In the genomic region with DNA sequence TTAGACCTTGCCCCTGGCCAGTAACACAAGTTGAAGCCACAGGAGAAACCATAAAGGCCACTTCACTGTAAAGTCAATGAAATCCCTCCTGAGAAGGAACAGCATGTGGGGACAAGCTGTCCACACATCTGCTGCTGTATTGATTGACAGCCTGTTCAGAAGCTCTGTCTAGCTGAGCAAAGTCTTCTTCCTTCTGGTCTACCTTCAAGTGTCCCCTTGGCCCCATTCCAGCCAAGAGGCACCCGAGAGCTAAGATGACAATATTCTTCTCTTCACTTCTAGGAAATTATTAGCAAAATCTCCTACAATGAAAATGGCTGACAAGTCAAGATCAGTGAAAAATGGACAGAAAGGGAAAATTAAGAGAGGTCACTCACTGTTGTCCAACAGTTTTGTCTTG, we compare ENCODE assay signal across 18 mouse cellular contexts.
A peak's percentile ranks its signal among the peaks of the same experiment; 100 is the strongest.
DNase-seq lines count a peak whose midpoint lies in the region; ATAC-seq and TF ChIP-seq lines count a peak whose summit lies in the region.
"Had no signal": no experiment of that assay in that cellular context is flagged by ENCODE, and none has a peak within 500 bp of the region (broad histone marks: within the 10 kb centered on the region; RNA-seq: fewer than 3 reads in every experiment).

No protein-coding gene starts in this region.

- ATAC-seq in hindbrain, embryonic 11.5 days (ENCODE audit: low FRiP score): no peak
- no peak for ATAC-seq in hindbrain, embryonic 16.5 days
- no peak for ATAC-seq in midbrain, postnatal 0 days (ENCODE audit: low FRiP score)
- ATAC-seq in midbrain, embryonic 11.5 days (ENCODE audit: low FRiP score): no peak
- ATAC-seq: forebrain, postnatal 0 days; intestine, embryonic 16.5 days had no signal

- no peak overlapping the region for H3K27ac ChIP-seq in hindbrain, embryonic 11.5 days (ENCODE audit: low read depth, low read length)
- H3K27ac ChIP-seq in hindbrain, embryonic 16.5 days (ENCODE audit: low read depth, low read length): no peak overlapping the region
- H3K27ac ChIP-seq in midbrain, postnatal 0 days (ENCODE audit: low read depth, low read length): no peak overlapping the region
- H3K27ac ChIP-seq in midbrain, embryonic 11.5 days (ENCODE audit: low read depth, low read length): no peak overlapping the region
- H3K27ac ChIP-seq: embryonic facial prominence, embryonic 12.5 days; forebrain, embryonic 12.5 days; heart, adult 2 months; heart, embryonic 15.5 days had no signal

- DNase-seq in cerebellum, postnatal 14 days: peak; percentile 13 to 25
- DNase-seq in cerebellum, adult 9-11 months: no peak
- peak; percentile 8 for DNase-seq in hindbrain, embryonic 11.5 days (ENCODE audit: low spot score)
- DNase-seq in midbrain, postnatal 0 days (ENCODE audit: low spot score): peak; percentile 43
- DNase-seq in midbrain, embryonic 11.5 days (ENCODE audit: low spot score, missing footprints): no peak
- DNase-seq in layer of hippocampus, adult 11-12 months (ENCODE audit: low spot score): no peak
- DNase-seq: adrenal gland, postnatal 10 days; cerebellum, adult 11-12 months; forebrain, postnatal 0 days; gastrocnemius, postnatal 14 days; heart, adult 2 months; heart, postnatal 14 days had no signal

- no peak overlapping the region for H3K4me2 ChIP-seq in hindbrain, embryonic 11.5 days (replicated peaks; ENCODE audit: low read depth, low read length)
- no peak overlapping the region for H3K4me2 ChIP-seq in hindbrain, embryonic 16.5 days (ENCODE audit: low read length)
- no peak overlapping the region for H3K4me2 ChIP-seq in midbrain, postnatal 0 days (ENCODE audit: low read depth, low read length, poor library complexity, severe bottlenecking)
- no peak overlapping the region for H3K4me2 ChIP-seq in midbrain, embryonic 11.5 days
- H3K4me2 ChIP-seq: embryonic facial prominence, embryonic 12.5 days; forebrain, embryonic 12.5 days; heart, embryonic 11.5 days; heart, embryonic 15.5 days had no signal

- H3K9me3 ChIP-seq in hindbrain, embryonic 11.5 days (ENCODE audit: control insufficient read depth, low read length): no peaks in the 10 kb centered on the region
- no peaks in the 10 kb centered on the region for H3K9me3 ChIP-seq in hindbrain, embryonic 16.5 days (ENCODE audit: control insufficient read depth, low read length)
- no peaks in the 10 kb centered on the region for H3K9me3 ChIP-seq in midbrain, postnatal 0 days (ENCODE audit: low read length)
- no peaks in the 10 kb centered on the region for H3K9me3 ChIP-seq in midbrain, embryonic 11.5 days (ENCODE audit: control insufficient read depth, low read length)
- H3K9me3 ChIP-seq: embryonic facial prominence, embryonic 12.5 days; forebrain, embryonic 12.5 days; heart, embryonic 15.5 days had no signal

- no peak overlapping the region for H3K4me3 ChIP-seq in hindbrain, embryonic 11.5 days (ENCODE audit: low read depth, low read length)
- no peak overlapping the region for H3K4me3 ChIP-seq in hindbrain, embryonic 16.5 days (ENCODE audit: low read length)
- H3K4me3 ChIP-seq in midbrain, postnatal 0 days (ENCODE audit: low read depth, low read length): no peak overlapping the region
- H3K4me3 ChIP-seq in midbrain, embryonic 11.5 days (ENCODE audit: low read depth, low read length): no peak overlapping the region
- H3K4me3 ChIP-seq: embryonic facial prominence, embryonic 12.5 days; forebrain, embryonic 12.5 days; heart, adult 2 months; heart, embryonic 15.5 days had no signal

- H3K36me3 ChIP-seq in hindbrain, embryonic 11.5 days (ENCODE audit: control insufficient read depth, insufficient read depth, low read length): no peaks in the 10 kb centered on the region
- no peaks in the 10 kb centered on the region for H3K36me3 ChIP-seq in hindbrain, embryonic 16.5 days (ENCODE audit: control insufficient read depth, insufficient read depth, low read length)
- H3K36me3 ChIP-seq in midbrain, postnatal 0 days (ENCODE audit: insufficient read depth, low read length): no peaks in the 10 kb centered on the region
- H3K36me3 ChIP-seq in midbrain, embryonic 11.5 days (ENCODE audit: control insufficient read depth, insufficient read depth, low read length): no peaks in the 10 kb centered on the region
- H3K36me3 ChIP-seq: embryonic facial prominence, embryonic 12.5 days; forebrain, embryonic 12.5 days; heart, embryonic 15.5 days had no signal

- H3K9ac ChIP-seq in hindbrain, embryonic 11.5 days (ENCODE audit: low read depth, low read length): no peak overlapping the region
- H3K9ac ChIP-seq in hindbrain, embryonic 16.5 days (ENCODE audit: low read depth, low read length): no peak overlapping the region
- no peak overlapping the region for H3K9ac ChIP-seq in midbrain, postnatal 0 days (replicated peaks; ENCODE audit: low read length, poor library complexity, severe bottlenecking)
- H3K9ac ChIP-seq in midbrain, embryonic 11.5 days (ENCODE audit: low read length): no peak overlapping the region
- H3K9ac ChIP-seq: embryonic facial prominence, embryonic 12.5 days; forebrain, embryonic 12.5 days; forebrain, postnatal 0 days; heart, embryonic 15.5 days had no signal

- no peaks in the 10 kb centered on the region for H3K27me3 ChIP-seq in hindbrain, embryonic 11.5 days (ENCODE audit: control insufficient read depth, insufficient read depth, low read length)
- H3K27me3 ChIP-seq in hindbrain, embryonic 16.5 days (replicated peaks; ENCODE audit: control insufficient read depth, insufficient read depth, low read length): no peaks in the 10 kb centered on the region
- no peaks in the 10 kb centered on the region for H3K27me3 ChIP-seq in midbrain, postnatal 0 days (ENCODE audit: insufficient read depth, low read length)
- H3K27me3 ChIP-seq in midbrain, embryonic 11.5 days (ENCODE audit: control insufficient read depth, insufficient read depth, low read length): no peaks in the 10 kb centered on the region
- H3K27me3 ChIP-seq: embryonic facial prominence, embryonic 12.5 days; forebrain, embryonic 12.5 days; heart, embryonic 15.5 days had no signal

- WGBS in hindbrain, embryonic 11.5 days: 89% methylated on average over 1 of the region's 1 CpGs
- WGBS in hindbrain, embryonic 16.5 days: 77% methylated on average over 1 of the region's 1 CpGs
- 85% methylated on average over 1 of the region's 1 CpGs for WGBS in midbrain, postnatal 0 days
- WGBS in midbrain, embryonic 11.5 days: 69% methylated on average over 1 of the region's 1 CpGs

- no peak for TF ChIP-seq CTCF in midbrain, postnatal 0 days (IDR thresholded peaks at IDR 0.05)

- H3K4me1 ChIP-seq in hindbrain, embryonic 11.5 days (replicated peaks; ENCODE audit: control insufficient read depth, insufficient read depth, low read length): no peaks in the 10 kb centered on the region
- no peaks in the 10 kb centered on the region for H3K4me1 ChIP-seq in hindbrain, embryonic 16.5 days (ENCODE audit: control insufficient read depth, insufficient read depth, low read depth, low read length)
- no peaks in the 10 kb centered on the region for H3K4me1 ChIP-seq in midbrain, postnatal 0 days (ENCODE audit: insufficient read depth, low read length)
- H3K4me1 ChIP-seq in midbrain, embryonic 11.5 days (ENCODE audit: control insufficient read depth, insufficient read depth, low read length): no peaks in the 10 kb centered on the region
- H3K4me1 ChIP-seq: embryonic facial prominence, embryonic 12.5 days; forebrain, embryonic 12.5 days; heart, embryonic 15.5 days had no signal

Comparison
In these comparisons a context has a peak if more than half of its experiments do, and no peak if none do; other contexts are left out.
1. DNase-seq: peak in cerebellum, postnatal 14 days (2 of 2), hindbrain, embryonic 11.5 days (single experiment) and midbrain, postnatal 0 days (single experiment); none in cerebellum, adult 9-11 months (single experiment), midbrain, embryonic 11.5 days (single experiment) and layer of hippocampus, adult 11-12 months (single experiment).